Mouse (Mus musculus) kidney, embryonic 14.5 days (tissue): Measurements from ENCODE around the gene Lrig3. TPM values are rescaled to one million over a fixed set of nuclear protein-coding genes. Genes with fewer than 3 reads are reported as not detected.

ENCODE experiments used
- ATAC-seq: fragments of 200-750 bp; cut with Nextera tagmentation; 2 replicates; pipeline ENCODE4 v1.8.0; 2017; ENCODE audit warnings: moderate number of reproducible peaks, mild to moderate bottlenecking, moderate TSS enrichment, moderate library complexity; ENCODE audit not compliant: low FRiP score, low TSS enrichment
- H3K27ac ChIP-seq: fragments of 300-500 bp; sonication (generic); 2 replicates; pipeline ENCODE4 v1.5.1; 2014; ENCODE audit warnings: low read depth, mild to moderate bottlenecking, low read length, moderate library complexity, mixed read lengths
- H3K27me3 ChIP-seq: fragments of 300-500 bp; sonication (generic); 2 replicates; pipeline ENCODE4 v1.6.1; 2014; ENCODE audit warnings: mild to moderate bottlenecking, low read length; ENCODE audit not compliant: control insufficient read depth, insufficient read depth
- H3K36me3 ChIP-seq: fragments of 300-500 bp; sonication (generic); 2 replicates; pipeline ENCODE4 v1.6.1; 2014; ENCODE audit warnings: low read length, mixed read lengths; ENCODE audit not compliant: control insufficient read depth, insufficient read depth
- H3K4me1 ChIP-seq: fragments of 300-500 bp; sonication (generic); 2 replicates; pipeline ENCODE4 v1.6.1; 2014; ENCODE audit warnings: low read length, mixed read lengths; ENCODE audit not compliant: control insufficient read depth, insufficient read depth
- H3K4me2 ChIP-seq: fragments of 300-500 bp; sonication (generic); replicated peaks from 2 replicates; pipeline ENCODE4 v1.6.1; 2014; ENCODE audit warnings: low read depth, mild to moderate bottlenecking, low read length
- H3K4me3 ChIP-seq: fragments of 300-500 bp; sonication (generic); 2 replicates; pipeline ENCODE4 v1.5.1; 2014; ENCODE audit warnings: mild to moderate bottlenecking, low read length
- H3K9ac ChIP-seq: fragments of 300-500 bp; sonication (generic); 2 replicates; pipeline ENCODE4 v1.6.1; 2014; ENCODE audit warnings: low read depth, mild to moderate bottlenecking, low read length, moderate library complexity
- H3K9me3 ChIP-seq: fragments of 300-500 bp; sonication (generic); 2 replicates; pipeline ENCODE4 v1.6.1; 2016; ENCODE audit warnings: low read length; ENCODE audit not compliant: control insufficient read depth
- WGBS: fragments of 180-500 bp; shearing (Covaris S2); extraction: QIAGEN DNeasy Blood & Tissue Kit; methylation state at CpG from one replicate; pipeline ENCODE4 v1.1.7; 2014; 5-methylcytosine and 5-hydroxymethylcytosine counted together
- polyA plus RNA-seq: library from polyadenylated mRNA; unstranded; fragments of >200 nt; fragmentation: Nextera tagmentation; extraction: Ambion mirVana; gene quantifications from 2 replicates; pipeline ENCODE4 v1.2.1, GENCODE M21; 2014

The Lrig3 gene
- polyA plus RNA-seq, 1 experiment from 2014 or later = 30.1 TPM

- no peaks in the 10 kb centered on the region for H3K36me3 ChIP-seq
- H3K4me2 ChIP-seq = no peak overlapping the region
- 49% methylated on average over 11 of the region's 11 CpGs for WGBS
- H3K9ac ChIP-seq = no peak overlapping the region
- H3K27me3 ChIP-seq = no peaks in the 10 kb centered on the region
- no peaks in the 10 kb centered on the region for H3K9me3 ChIP-seq
- no peak overlapping the region for H3K4me3 ChIP-seq
- peak; percentile 79; the same call in 1 of the 2 replicates for ATAC-seq
- H3K27ac ChIP-seq = no peak overlapping the region
- H3K4me1 ChIP-seq = 0 out of 2 replicates have a peak, but pooled peaks cover 3% of the 10 kb centered on the region
Observed at GRCm38 (mm10) chr10:125937517-125938497, 28.2 kb upstream of the Lrig3 start.

DNA sequence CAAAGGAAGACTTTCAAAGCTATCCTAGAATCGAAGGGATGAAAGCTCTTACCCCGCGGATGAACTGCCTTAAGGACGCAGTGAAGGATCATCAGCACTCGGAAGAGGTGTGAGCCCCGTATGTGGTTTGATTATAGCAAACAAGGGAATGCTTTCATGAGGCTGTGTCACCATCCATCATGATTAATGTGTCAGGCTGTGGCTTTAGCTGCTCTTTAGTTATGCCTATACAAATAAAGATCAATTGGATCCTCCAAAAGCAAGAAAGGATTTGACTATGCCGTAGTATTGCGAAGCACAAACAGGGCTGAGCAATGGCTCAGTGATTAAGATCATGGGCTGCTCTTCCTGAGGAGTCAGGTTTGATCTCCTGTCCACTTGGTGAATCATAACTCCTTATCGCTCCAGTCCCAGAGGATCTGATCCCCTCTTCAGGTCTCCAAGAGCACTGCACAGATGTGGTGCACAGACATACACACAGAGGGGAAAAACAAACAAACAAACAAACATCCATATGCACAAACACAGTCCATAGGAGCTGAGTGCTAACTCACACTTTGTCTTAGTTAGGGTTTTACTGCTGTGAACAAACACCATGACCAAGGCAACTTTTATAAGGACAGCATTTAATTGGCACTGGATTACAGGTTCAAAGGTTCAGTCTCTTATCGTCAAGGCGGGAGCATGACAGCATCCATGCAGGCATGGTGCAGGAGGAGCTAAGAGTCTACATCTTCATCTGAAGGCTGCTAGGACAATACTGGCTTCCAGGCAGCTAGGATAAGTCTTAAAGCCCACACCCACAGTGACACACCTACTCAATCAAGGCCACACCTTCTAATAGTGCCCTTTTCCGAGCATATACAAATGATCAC is 27.2 kb upstream of the Lrig3 start:
- Histone ChIP-seq H3K4me2 (no peak overlapping the region), H3K27me3 (no peaks in the 10 kb centered on the region), H3K4me1 (0 out of 2 replicates have a peak, but pooled peaks cover 3% of the 10 kb centered on the region), H3K9ac (no peak overlapping the region), H3K27ac (no peak overlapping the region), H3K36me3 (no peaks in the 10 kb centered on the region), H3K4me3 (no peak overlapping the region), H3K9me3 (no peaks in the 10 kb centered on the region)
- 62% methylated on average over 12 of the region's 12 CpGs for WGBS
- no peak for ATAC-seq

- Histone ChIP-seq H3K27me3 (no peaks in the 10 kb centered on the region), H3K4me3 (no peak overlapping the region), H3K27ac (no peak overlapping the region), H3K4me2 (no peak overlapping the region), H3K9ac (no peak overlapping the region), H3K9me3 (no peaks in the 10 kb centered on the region), H3K36me3 (no peaks in the 10 kb centered on the region), H3K4me1 (peaks cover 7% of the 10 kb centered on the region; the same call in 1 of the 2 replicates)
- no peak for ATAC-seq
- 74% methylated on average over 11 of the region's 11 CpGs for WGBS
Observed at GRCm38 (mm10) chr10:125940316-125941059, 25.5 kb upstream of the Lrig3 start.

DNA sequence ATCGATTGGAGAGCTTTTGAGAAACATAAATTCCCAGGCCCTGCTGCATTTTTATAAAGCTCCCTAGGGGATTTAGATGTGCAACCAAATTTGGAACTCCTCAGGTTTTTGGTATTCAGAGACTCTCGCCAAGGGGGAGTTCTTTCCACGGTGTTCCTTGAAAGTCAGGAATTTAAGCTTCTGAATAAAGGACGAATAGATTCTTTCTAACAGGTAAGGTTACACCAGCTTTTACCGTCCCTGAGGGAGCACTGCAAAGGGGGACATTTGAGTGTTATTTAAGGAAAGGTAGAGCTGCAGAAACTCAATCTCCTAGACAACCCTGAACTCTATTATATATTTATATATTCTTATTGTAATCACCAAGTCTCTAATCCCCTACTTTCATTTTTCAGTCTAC is 22.9 kb upstream of the Lrig3 start:
- Histone ChIP-seq H3K27ac (no peak overlapping the region), H3K9me3 (no peaks in the 10 kb centered on the region), H3K36me3 (no peaks in the 10 kb centered on the region), H3K4me3 (no peak overlapping the region), H3K9ac (no peak overlapping the region), H3K4me1 (peaks cover 4% of the 10 kb centered on the region; the same call in 1 of the 2 replicates), H3K4me2 (no peak overlapping the region), H3K27me3 (no peaks in the 10 kb centered on the region)
- no peak for ATAC-seq
- 35% methylated on average over 5 of the region's 5 CpGs for WGBS

GRCm38 (mm10) chr10:125944762-125945504 is 21.0 kb upstream of the Lrig3 start:
- Histone ChIP-seq H3K9ac (no peak overlapping the region), H3K4me1 (peaks cover 12% of the 10 kb centered on the region), H3K4me2 (no peak overlapping the region), H3K27me3 (no peaks in the 10 kb centered on the region), H3K4me3 (no peak overlapping the region), H3K27ac (no peak overlapping the region), H3K9me3 (no peaks in the 10 kb centered on the region), H3K36me3 (no peaks in the 10 kb centered on the region)
- 48% methylated on average over 11 of the region's 11 CpGs for WGBS
- peak; percentile 66; the same call in 1 of the 2 replicates for ATAC-seq

DNA sequence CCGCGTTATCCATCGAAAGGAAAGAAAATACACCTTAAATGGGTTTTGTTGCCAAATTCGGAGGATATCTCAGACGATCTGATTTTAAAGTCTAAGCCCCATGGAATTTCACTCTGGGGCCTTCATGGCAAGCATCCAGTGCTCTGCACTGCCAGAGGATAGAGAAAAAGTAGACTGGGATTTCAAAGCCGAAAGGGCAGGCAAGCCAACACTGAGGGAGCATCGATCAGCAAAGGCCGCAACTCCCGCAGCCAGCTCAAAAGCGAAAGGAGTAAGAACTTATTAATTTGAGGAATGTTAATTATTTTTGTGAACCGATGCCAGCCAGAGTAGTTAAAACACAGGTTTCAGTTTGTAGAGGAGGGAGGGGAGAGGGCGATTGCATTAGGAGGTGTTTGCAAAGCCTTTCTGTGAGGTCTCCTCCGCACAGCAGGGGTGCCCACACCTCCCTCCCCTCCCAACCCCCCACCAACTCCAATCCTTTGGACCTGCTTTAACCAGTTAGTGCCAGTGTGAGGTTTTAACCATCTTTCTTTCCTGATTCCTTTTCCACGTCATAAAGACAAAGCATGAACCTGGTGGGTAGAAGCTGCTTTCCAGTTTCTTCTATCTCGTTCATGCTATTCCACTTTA is 17.0 kb upstream of the Lrig3 start:
- Histone ChIP-seq H3K27ac (no peak overlapping the region), H3K9me3 (no peaks in the 10 kb centered on the region), H3K36me3 (no peaks in the 10 kb centered on the region), H3K4me1 (peaks cover 12% of the 10 kb centered on the region), H3K27me3 (no peaks in the 10 kb centered on the region), H3K4me3 (no peak overlapping the region), H3K4me2 (no peak overlapping the region; the same call in 1 of the 2 replicates), H3K9ac (no peak overlapping the region; the same call in 1 of the 2 replicates)
- WGBS = 44% methylated on average over 15 of the region's 15 CpGs
- no peak for ATAC-seq

DNA sequence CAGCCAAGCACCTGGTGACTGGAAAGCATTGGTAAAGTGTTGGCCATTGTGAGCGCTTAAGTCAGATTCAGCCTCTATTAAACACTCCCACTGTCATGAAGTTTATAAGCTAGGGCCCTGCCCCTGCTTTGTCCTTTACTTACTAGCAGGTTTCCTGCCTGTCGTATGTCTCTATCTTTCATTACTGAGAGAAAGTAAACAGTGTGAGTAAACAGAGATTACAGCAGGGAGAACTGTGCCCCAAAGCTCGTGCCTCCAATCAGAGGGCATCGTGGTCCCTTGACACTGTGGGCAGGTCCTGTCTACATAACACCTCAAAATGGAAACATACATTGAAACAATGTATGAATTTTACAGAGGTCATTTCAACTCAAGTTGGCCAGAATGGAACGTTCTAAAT is 14.3 kb upstream of the Lrig3 start:
- no peak overlapping the region for H3K27ac ChIP-seq
- no peaks in the 10 kb centered on the region for H3K9me3 ChIP-seq
- H3K9ac ChIP-seq = no peak overlapping the region
- WGBS = 68% methylated on average over 5 of the region's 5 CpGs
- no peaks in the 10 kb centered on the region for H3K36me3 ChIP-seq
- no peak overlapping the region for H3K4me2 ChIP-seq
- no peak overlapping the region for H3K4me3 ChIP-seq
- H3K27me3 ChIP-seq = no peaks in the 10 kb centered on the region
- no peak for ATAC-seq
- H3K4me1 ChIP-seq = peaks cover 8% of the 10 kb centered on the region; the same call in 1 of the 2 replicates
